Mouse (Mus musculus): ENCODE results near the gene Phox2b.

- TF ChIP-seq CTCF (IDR thresholded peaks at IDR 0.05; ENCODE audit: control insufficient read depth, insufficient read depth, low read length) (no peak), POLR2A (IDR thresholded peaks at IDR 0.05; ENCODE audit: borderline replicate concordance, control insufficient read depth, low read depth, low read length) (no peak)
Measured at GRCm38 (mm10) chr5:67098733-67099323, at the start of gene Phox2b.

All from bone marrow, adult 2 months (tissue).